Mouse (Mus musculus) heart, embryonic 12.5 days (tissue): ENCODE measurements at regions not wholly inside any gene's neighbourhood (a gene's known extent, or its start where the extent isn't known, plus 50 kb on each side); places are given as distances from the start of the nearest gene placed in this dataset.

Experiments
- ATAC-seq: fragments of 200-750 bp; cut with Nextera tagmentation; 2 replicates; pipeline ENCODE4 v1.8.0; 2017; ENCODE audit warnings: moderate TSS enrichment, moderate library complexity; ENCODE audit not compliant: insufficient number of reproducible peaks, low FRiP score
- H3K27ac ChIP-seq: fragments of 300-500 bp; sonication (generic); 2 replicates; pipeline ENCODE4 v1.5.1; 2016; ENCODE audit warnings: mild to moderate bottlenecking, moderate library complexity; ENCODE audit not compliant: poor library complexity, severe bottlenecking
- H3K27me3 ChIP-seq: fragments of 300-500 bp; sonication (generic); replicated peaks from 2 replicates; pipeline ENCODE4 v1.6.1; 2016; ENCODE audit warnings: mild to moderate bottlenecking, moderate library complexity
- H3K36me3 ChIP-seq: fragments of 300-500 bp; sonication (generic); 2 replicates; pipeline ENCODE4 v1.6.1; 2016; ENCODE audit warnings: mild to moderate bottlenecking, moderate library complexity
- H3K4me1 ChIP-seq: fragments of 300-500 bp; sonication (generic); replicated peaks from 2 replicates; pipeline ENCODE4 v1.6.1; 2016; ENCODE audit warnings: mild to moderate bottlenecking
- H3K4me2 ChIP-seq: fragments of 300-500 bp; sonication (generic); 2 replicates; pipeline ENCODE4 v1.6.1; 2016; ENCODE audit warnings: mild to moderate bottlenecking, moderate library complexity
- H3K4me3 ChIP-seq: fragments of 300-500 bp; sonication (generic); 2 replicates; pipeline ENCODE4 v1.5.1; 2016; ENCODE audit warnings: mild to moderate bottlenecking
- H3K9ac ChIP-seq: fragments of 300-500 bp; sonication (generic); 2 replicates; pipeline ENCODE4 v1.6.1; 2016; ENCODE audit warnings: mild to moderate bottlenecking, moderate library complexity
- H3K9me3 ChIP-seq: fragments of 300-500 bp; sonication (generic); replicated peaks from 2 replicates; pipeline ENCODE4 v1.6.1; 2016; ENCODE audit warnings: mild to moderate bottlenecking, moderate library complexity
- WGBS: fragments of 180-500 bp; shearing (Covaris S2); methylation state at CpG from one replicate; pipeline ENCODE4 v1.1.7; 2016; 5-methylcytosine and 5-hydroxymethylcytosine counted together

- no peaks in the 10 kb centered on the region; the same call in 1 of the 2 replicates for H3K9me3 ChIP-seq
- no peaks in the 10 kb centered on the region for H3K27me3 ChIP-seq
- H3K4me2 ChIP-seq, result no peak overlapping the region
- ATAC-seq, result no peak
- 72% methylated on average over 4 of the region's 4 CpGs for WGBS
- no peak overlapping the region for H3K9ac ChIP-seq
- no peak overlapping the region for H3K27ac ChIP-seq
- H3K4me3 ChIP-seq, result no peak overlapping the region
- H3K4me1 ChIP-seq, result no peaks in the 10 kb centered on the region
- no peaks in the 10 kb centered on the region for H3K36me3 ChIP-seq
Measured at GRCm38 (mm10) chr2:48250174-48250573, 563.7 kb upstream of the Acvr2a start.

GRCm38 (mm10) chr2:48260299-48260698, 553.6 kb upstream of the Acvr2a start:
- 58% methylated on average over 2 of the region's 2 CpGs for WGBS
- no peak for ATAC-seq
- H3K9ac ChIP-seq, result no peak overlapping the region
- H3K4me3 ChIP-seq, result no peak overlapping the region
- no peaks in the 10 kb centered on the region for H3K36me3 ChIP-seq
- H3K4me1 ChIP-seq, result no peaks in the 10 kb centered on the region
- H3K9me3 ChIP-seq, result no peaks in the 10 kb centered on the region
- no peaks in the 10 kb centered on the region for H3K27me3 ChIP-seq
- no peak overlapping the region for H3K27ac ChIP-seq
- no peak overlapping the region for H3K4me2 ChIP-seq
